Mouse (Mus musculus) heart, embryonic 12.5 days (tissue): ENCODE results near the gene Spdef. TPM values are rescaled to one million over a fixed set of nuclear protein-coding genes. Genes with fewer than 3 reads are reported as not detected.

Experiments
- ATAC-seq: fragments of 200-750 bp; cut with Nextera tagmentation; 2 replicates; pipeline ENCODE4 v1.8.0; 2017; ENCODE audit warnings: moderate TSS enrichment, moderate library complexity; ENCODE audit not compliant: insufficient number of reproducible peaks, low FRiP score
- H3K27ac ChIP-seq: fragments of 300-500 bp; sonication (generic); 2 replicates; pipeline ENCODE4 v1.5.1; 2016; ENCODE audit warnings: mild to moderate bottlenecking, moderate library complexity; ENCODE audit not compliant: poor library complexity, severe bottlenecking
- H3K27me3 ChIP-seq: fragments of 300-500 bp; sonication (generic); replicated peaks from 2 replicates; pipeline ENCODE4 v1.6.1; 2016; ENCODE audit warnings: mild to moderate bottlenecking, moderate library complexity
- H3K36me3 ChIP-seq: fragments of 300-500 bp; sonication (generic); 2 replicates; pipeline ENCODE4 v1.6.1; 2016; ENCODE audit warnings: mild to moderate bottlenecking, moderate library complexity
- H3K4me1 ChIP-seq: fragments of 300-500 bp; sonication (generic); replicated peaks from 2 replicates; pipeline ENCODE4 v1.6.1; 2016; ENCODE audit warnings: mild to moderate bottlenecking
- H3K4me2 ChIP-seq: fragments of 300-500 bp; sonication (generic); 2 replicates; pipeline ENCODE4 v1.6.1; 2016; ENCODE audit warnings: mild to moderate bottlenecking, moderate library complexity
- H3K4me3 ChIP-seq: fragments of 300-500 bp; sonication (generic); 2 replicates; pipeline ENCODE4 v1.5.1; 2016; ENCODE audit warnings: mild to moderate bottlenecking
- H3K9ac ChIP-seq: fragments of 300-500 bp; sonication (generic); 2 replicates; pipeline ENCODE4 v1.6.1; 2016; ENCODE audit warnings: mild to moderate bottlenecking, moderate library complexity
- H3K9me3 ChIP-seq: fragments of 300-500 bp; sonication (generic); replicated peaks from 2 replicates; pipeline ENCODE4 v1.6.1; 2016; ENCODE audit warnings: mild to moderate bottlenecking, moderate library complexity
- WGBS: fragments of 180-500 bp; shearing (Covaris S2); methylation state at CpG from one replicate; pipeline ENCODE4 v1.1.7; 2016; 5-methylcytosine and 5-hydroxymethylcytosine counted together
- polyA plus RNA-seq: library from polyadenylated mRNA; unstranded; fragments of >200 nt; fragmentation: Nextera tagmentation; extraction: Ambion mirVana; gene quantifications from 2 replicates; pipeline ENCODE4 v1.2.1, GENCODE M21; 2016

Spdef gene
- polyA plus RNA-seq, 1 experiment from 2014 or later: 0.18 TPM

DNA sequence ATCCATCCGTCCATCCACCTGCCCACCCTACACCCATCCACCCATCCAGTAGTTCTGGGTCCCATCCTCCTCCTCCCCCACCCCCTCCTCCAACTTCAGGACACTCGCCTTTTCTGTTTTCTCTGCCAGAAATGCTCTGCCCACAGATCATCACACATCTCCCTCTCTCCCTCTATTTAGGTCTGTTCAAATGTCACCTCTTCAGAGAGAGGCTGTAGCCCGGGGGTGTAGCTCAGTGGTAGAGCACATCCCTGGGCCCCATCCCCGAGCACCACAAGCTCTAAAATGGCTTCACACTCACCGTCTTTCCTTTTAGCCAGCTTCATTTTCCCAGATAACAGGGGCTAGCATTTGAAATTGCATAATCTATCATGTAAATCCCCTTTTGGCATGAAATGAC, 51.0 kb downstream of the Spdef start:
- ATAC-seq: no peak
- H3K27me3 ChIP-seq: 0 out of 2 replicates have a peak, but pooled peaks cover 3% of the 10 kb centered on the region
- H3K4me3 ChIP-seq: no peak overlapping the region
- H3K4me2 ChIP-seq: no peak overlapping the region
- no peak overlapping the region for H3K27ac ChIP-seq
- H3K9me3 ChIP-seq: no peaks in the 10 kb centered on the region; the same call in 1 of the 2 replicates
- 76% methylated on average over 5 of the region's 5 CpGs for WGBS
- no peak overlapping the region for H3K9ac ChIP-seq
- peaks cover 13% of the 10 kb centered on the region for H3K4me1 ChIP-seq
- no peaks in the 10 kb centered on the region for H3K36me3 ChIP-seq

DNA sequence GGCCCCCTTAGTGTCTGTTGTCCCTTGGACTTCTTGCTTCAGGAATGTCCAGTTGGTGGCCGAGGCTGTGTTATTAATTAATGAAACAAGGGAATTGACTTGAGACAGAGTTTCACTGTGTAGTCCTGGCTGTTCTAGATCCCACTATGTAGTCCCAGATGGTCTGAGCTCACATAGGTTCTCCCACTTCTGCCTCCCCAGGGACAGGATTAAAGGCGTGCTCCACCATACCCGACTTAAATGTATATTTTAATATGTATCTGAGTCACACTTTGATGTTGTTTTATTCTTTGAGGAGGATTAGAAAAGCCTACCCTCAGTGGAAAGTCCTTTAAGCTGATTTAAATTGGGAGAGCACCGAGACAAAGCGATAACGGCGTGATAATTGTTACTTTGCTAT, 52.5 kb downstream of the Spdef start:
- Histone ChIP-seq H3K4me3 (no peak overlapping the region), H3K27ac (no peak overlapping the region), H3K36me3 (no peaks in the 10 kb centered on the region), H3K9ac (no peak overlapping the region), H3K4me1 (peaks cover 13% of the 10 kb centered on the region), H3K9me3 (no peaks in the 10 kb centered on the region; the same call in 1 of the 2 replicates), H3K4me2 (no peak overlapping the region), H3K27me3 (no peaks in the 10 kb centered on the region)
- 42% methylated on average over 7 of the region's 7 CpGs for WGBS
- ATAC-seq: no peak

DNA sequence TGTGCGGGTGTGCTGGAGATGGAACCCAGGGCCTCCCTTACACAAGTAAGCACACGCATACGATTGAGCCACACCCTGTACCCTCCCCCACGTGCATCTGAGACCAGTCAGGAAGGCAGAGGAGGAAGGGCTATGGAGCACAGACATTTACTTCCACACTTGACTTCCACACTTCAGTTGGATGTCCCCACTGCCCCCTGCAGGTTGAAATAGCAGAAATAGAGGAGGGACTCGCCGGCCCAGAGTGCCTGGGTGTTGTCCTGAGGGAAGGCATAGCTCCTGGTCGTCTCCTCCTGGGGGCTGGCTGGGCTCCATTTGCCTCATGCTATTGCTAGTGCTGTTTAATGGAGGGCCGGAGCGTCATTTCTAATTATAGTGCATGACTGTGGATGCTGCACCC, 53.3 kb downstream of the Spdef start:
- WGBS: 57% methylated on average over 9 of the region's 9 CpGs
- no peak for ATAC-seq
- H3K27me3 ChIP-seq: no peaks in the 10 kb centered on the region
- no peak overlapping the region for H3K27ac ChIP-seq
- H3K9me3 ChIP-seq: no peaks in the 10 kb centered on the region
- no peak overlapping the region for H3K4me2 ChIP-seq
- no peaks in the 10 kb centered on the region for H3K36me3 ChIP-seq
- H3K4me1 ChIP-seq: peaks cover 13% of the 10 kb centered on the region
- H3K4me3 ChIP-seq: no peak overlapping the region
- H3K9ac ChIP-seq: no peak overlapping the region

DNA sequence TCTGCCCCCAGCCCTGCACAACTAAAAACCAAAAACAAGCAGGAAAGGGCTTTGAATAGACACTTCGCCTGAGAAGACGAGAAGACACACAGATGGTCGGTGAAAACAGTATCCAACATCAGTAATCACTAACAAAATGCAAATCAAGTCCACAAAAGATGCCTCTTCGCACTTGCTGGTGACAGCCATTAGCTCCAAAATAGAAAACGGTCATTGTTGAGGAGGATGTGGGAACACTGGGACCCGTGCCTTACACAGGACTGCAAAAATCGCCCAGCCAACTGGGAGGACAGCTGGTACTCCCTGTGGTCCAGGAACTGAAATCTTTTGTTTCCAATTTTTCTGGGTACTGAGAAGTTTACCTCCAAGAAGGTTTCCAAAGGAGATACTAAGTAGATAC, 54.8 kb downstream of the Spdef start:
- H3K9ac ChIP-seq: no peak overlapping the region
- 85% methylated on average over 7 of the region's 7 CpGs for WGBS

DNA sequence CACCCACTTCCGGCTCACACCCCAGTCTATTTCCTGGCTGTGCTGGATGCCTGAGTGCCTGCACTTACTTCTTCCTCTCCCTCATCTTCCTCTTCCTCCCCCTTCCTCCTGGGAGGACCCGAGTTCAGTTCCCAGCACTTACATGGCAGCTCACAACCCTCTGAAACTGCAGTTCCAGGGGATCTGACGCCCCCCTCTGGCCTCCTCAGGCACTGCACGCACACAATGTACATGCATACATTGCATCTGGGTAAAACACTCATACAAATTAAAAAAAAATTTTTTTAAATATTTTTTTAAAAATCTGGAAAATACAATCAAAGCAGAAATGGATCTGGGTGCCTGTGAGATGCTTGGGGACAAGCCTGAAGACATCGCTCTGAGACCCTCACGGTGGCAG, 57.0 kb downstream of the Spdef start:
- Histone ChIP-seq H3K4me1 (no peaks in the 10 kb centered on the region; the same call in 1 of the 2 replicates), H3K4me3 (no peak overlapping the region), H3K27me3 (no peaks in the 10 kb centered on the region), H3K36me3 (no peaks in the 10 kb centered on the region), H3K27ac (no peak overlapping the region), H3K9ac (no peak overlapping the region), H3K4me2 (no peak overlapping the region), H3K9me3 (no peaks in the 10 kb centered on the region)
- WGBS: 77% methylated on average over 6 of the region's 6 CpGs
- no peak for ATAC-seq

More for the DNA sequence above, 54.8 kb downstream of the Spdef start:
- H3K4me2 ChIP-seq: no peak overlapping the region
- no peak for ATAC-seq
- no peaks in the 10 kb centered on the region for H3K36me3 ChIP-seq
- H3K27ac ChIP-seq: no peak overlapping the region
- H3K27me3 ChIP-seq: no peaks in the 10 kb centered on the region
- no peaks in the 10 kb centered on the region for H3K9me3 ChIP-seq
- peaks cover under 1% of the 10 kb centered on the region; the same call in 1 of the 2 replicates for H3K4me1 ChIP-seq
- H3K4me3 ChIP-seq: no peak overlapping the region

Other genes with a start within 250 kb of the Spdef start
- 0.08 and 0.10 TPM in 2 replicates for gene Grm4, start 207.6 kb downstream of the Spdef start, polyA plus RNA-seq
- 188 and 194 TPM in 2 replicates for gene Hmga1, start 172.5 kb downstream of the Spdef start, polyA plus RNA-seq
- gene AI413582, start 163.2 kb downstream of the Spdef start, polyA plus RNA-seq: 13.2 and 14.9 TPM in 2 replicates
- 106 and 110 TPM in 2 replicates for gene Nudt3, start 105.5 kb downstream of the Spdef start, polyA plus RNA-seq
- gene RPS10-NUDT3, start 93.7 kb downstream of the Spdef start, polyA plus RNA-seq: not detected in 2 replicates
- 611 and 625 TPM in 2 replicates for gene Rps10, start 92.3 kb downstream of the Spdef start, polyA plus RNA-seq
- gene Pacsin1, start 73.4 kb downstream of the Spdef start, polyA plus RNA-seq: 1.4 and 1.7 TPM in 2 replicates
- gene D17Wsu92e, start 91.7 kb upstream of the Spdef start, polyA plus RNA-seq: 14.8 and 15.1 TPM in 2 replicates
- gene Snrpc, start 109.2 kb upstream of the Spdef start, polyA plus RNA-seq: 221 and 222 TPM in 2 replicates
- 6.4 and 7.2 TPM in 2 replicates for gene Uhrf1bp1, start 127.5 kb upstream of the Spdef start, polyA plus RNA-seq
- gene Anks1, start 180.4 kb upstream of the Spdef start, polyA plus RNA-seq: 11.5 and 12.1 TPM in 2 replicates
- 48.6 and 56.2 TPM in 2 replicates for gene Taf11, start 180.9 kb upstream of the Spdef start, polyA plus RNA-seq